Mouse (Mus musculus) E14TG2a.4 (cell line): ENCODE data around the gene Orm2.

ENCODE experiments used
- CTCF ChIP-seq: conservative IDR thresholded peaks from 2 replicates; pipeline ENCODE4 v1.5.1; 2014; ENCODE audit warnings: low read length
- NANOG ChIP-seq: IDR thresholded peaks from 2 replicates; pipeline ENCODE4 v1.6.1; 2014; ENCODE audit warnings: borderline replicate concordance, low read length, mixed read lengths
- POU5F1 ChIP-seq: IDR thresholded peaks from 2 replicates; pipeline ENCODE4 v1.6.1; 2014; ENCODE audit warnings: low read length, borderline replicate concordance

GRCm38 (mm10) chr4:63355877-63356665 lies 6.2 kb upstream of the Orm2 start, which contains the start of gene Orm3:
- TF ChIP-seq POU5F1 = no peak
- TF ChIP-seq CTCF = no peak
- no peak for TF ChIP-seq NANOG
